Mouse (Mus musculus) E14TG2a.4 (cell line): ENCODE measurements at regions not wholly inside any gene's neighbourhood (a gene's known extent, or its start where the extent isn't known, plus 50 kb on each side); places are given as distances from the start of the nearest gene placed in this dataset.

Source experiments
- CTCF ChIP-seq: conservative IDR thresholded peaks from 2 replicates; pipeline ENCODE4 v1.5.1; 2014; ENCODE audit warnings: low read length
- NANOG ChIP-seq: IDR thresholded peaks from 2 replicates; pipeline ENCODE4 v1.6.1; 2014; ENCODE audit warnings: borderline replicate concordance, low read length, mixed read lengths
- POU5F1 ChIP-seq: IDR thresholded peaks from 2 replicates; pipeline ENCODE4 v1.6.1; 2014; ENCODE audit warnings: low read length, borderline replicate concordance

GRCm38 (mm10) chr1:128701326-128701725 is 109.2 kb upstream of the Cxcr4 start:
- no peak for TF ChIP-seq CTCF
- TF ChIP-seq NANOG = no peak
- no peak for TF ChIP-seq POU5F1
